Mouse (Mus musculus) heart, postnatal 0 days (tissue): Measurements from ENCODE around the gene Clcnka. TPM values are rescaled to one million over a fixed set of nuclear protein-coding genes. Genes with fewer than 3 reads are reported as not detected.

Experiments
- ATAC-seq: fragments of 200-750 bp; cut with Nextera tagmentation; 2 replicates; pipeline ENCODE4 v1.8.0; 2017; ENCODE audit warnings: low read depth, moderate number of reproducible peaks, moderate library complexity; ENCODE audit not compliant: insufficient read depth
- DNase-seq: peaks from one replicate; pipeline ENCODE4 v3.0.0-alpha.2; 2016; ENCODE audit warnings: low spot score
- H3K27ac ChIP-seq: fragments of 300-500 bp; sonication (generic); 2 replicates; pipeline ENCODE4 v1.5.1; 2014; ENCODE audit warnings: low read depth, mild to moderate bottlenecking
- H3K27me3 ChIP-seq: fragments of 300-500 bp; sonication (generic); 2 replicates; pipeline ENCODE4 v1.6.1; 2014; ENCODE audit warnings: low read length, mixed read lengths; ENCODE audit not compliant: control insufficient read depth, insufficient read depth
- H3K36me3 ChIP-seq: fragments of 300-500 bp; sonication (generic); replicated peaks from 2 replicates; pipeline ENCODE4 v1.6.1; 2014; ENCODE audit warnings: low read length, mixed read lengths; ENCODE audit not compliant: control insufficient read depth, insufficient read depth
- H3K4me1 ChIP-seq: fragments of 300-500 bp; sonication (generic); 2 replicates; pipeline ENCODE4 v1.6.1; 2014; ENCODE audit warnings: antibody characterized with exemption; ENCODE audit not compliant: control insufficient read depth, insufficient read depth
- H3K4me2 ChIP-seq: fragments of 300-500 bp; sonication (generic); 2 replicates; pipeline ENCODE4 v1.6.1; 2014; ENCODE audit warnings: low read depth, mild to moderate bottlenecking, low read length, moderate library complexity
- H3K4me3 ChIP-seq: fragments of 300-500 bp; sonication (generic); 2 replicates; pipeline ENCODE4 v1.5.1; 2014; ENCODE audit warnings: low read depth, low read length
- H3K9ac ChIP-seq: fragments of 300-500 bp; sonication (generic); replicated peaks from 2 replicates; pipeline ENCODE4 v1.6.1; 2014; ENCODE audit warnings: low read depth, low read length, mixed read lengths
- H3K9me3 ChIP-seq: fragments of 300-500 bp; sonication (generic); replicated peaks from 2 replicates; pipeline ENCODE4 v1.6.1; 2016; ENCODE audit warnings: low read length; ENCODE audit not compliant: control insufficient read depth
- CTCF ChIP-seq: IDR thresholded peaks from 2 replicates; pipeline ENCODE4 v1.5.1; 2016; ENCODE audit warnings: antibody characterized with exemption, control low read depth, low read depth
- EP300 ChIP-seq: IDR thresholded peaks from 2 replicates; pipeline ENCODE4 v1.6.1; 2016; ENCODE audit warnings: antibody characterized with exemption, low read depth
- WGBS: fragments of 180-500 bp; shearing (Covaris S2); extraction: QIAGEN DNeasy Blood & Tissue Kit; methylation state at CpG from one replicate; pipeline ENCODE4 v1.1.7; 2014; 5-methylcytosine and 5-hydroxymethylcytosine counted together
- polyA plus RNA-seq: library from polyadenylated mRNA; unstranded; fragments of >200 nt; fragmentation: Nextera tagmentation; extraction: Ambion mirVana; gene quantifications from 2 replicates; pipeline ENCODE4 v1.2.1, GENCODE M21; 2015
- total RNA-seq: library from RNA; depleted of rRNA; stranded (reverse); fragments of >200 nt; gene quantifications from 2 replicates; pipeline ENCODE4 v1.2.3, GENCODE M21; 2014; ENCODE audit warnings: low replicate concordance

Clcnka gene
- total and polyA plus RNA-seq, 2 experiments from 2014 or later = not detected

DNA sequence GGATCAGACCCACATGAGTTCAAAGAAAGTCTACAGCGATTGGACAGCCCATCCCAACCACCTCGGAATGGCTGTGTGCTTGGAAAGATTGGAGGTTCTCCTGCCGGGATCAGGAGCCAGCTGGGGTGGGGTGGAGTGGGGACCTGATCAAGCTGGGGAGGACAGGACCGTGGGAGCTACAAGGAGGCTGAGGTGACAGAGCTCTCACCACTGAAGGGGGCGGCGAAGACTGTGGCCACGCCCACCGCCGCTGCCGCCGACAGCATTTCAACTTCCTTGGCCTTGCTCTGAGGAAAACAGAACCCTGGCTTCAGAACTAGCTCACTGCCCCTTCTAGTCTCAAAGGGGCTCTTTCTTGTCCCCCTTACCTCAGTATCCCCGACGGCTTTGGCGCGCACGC is 3.8 kb downstream of the Clcnka start:
- Histone ChIP-seq H3K27ac (no peak overlapping the region), H3K36me3 (no peaks in the 10 kb centered on the region), H3K27me3 (peaks cover 4% of the 10 kb centered on the region; the same call in 1 of the 2 replicates), H3K4me2 (peak overlapping the region; percentile 24; the same call in 1 of the 2 replicates), H3K9ac (no peak overlapping the region), H3K9me3 (no peaks in the 10 kb centered on the region), H3K4me3 (no peak overlapping the region), H3K4me1 (no peaks in the 10 kb centered on the region; the same call in 1 of the 2 replicates)
- no peak for TF ChIP-seq EP300
- no peak for TF ChIP-seq CTCF
- no peak for DNase-seq
- no peak for ATAC-seq
- WGBS = 20% methylated on average over 16 of the region's 16 CpGs

DNA sequence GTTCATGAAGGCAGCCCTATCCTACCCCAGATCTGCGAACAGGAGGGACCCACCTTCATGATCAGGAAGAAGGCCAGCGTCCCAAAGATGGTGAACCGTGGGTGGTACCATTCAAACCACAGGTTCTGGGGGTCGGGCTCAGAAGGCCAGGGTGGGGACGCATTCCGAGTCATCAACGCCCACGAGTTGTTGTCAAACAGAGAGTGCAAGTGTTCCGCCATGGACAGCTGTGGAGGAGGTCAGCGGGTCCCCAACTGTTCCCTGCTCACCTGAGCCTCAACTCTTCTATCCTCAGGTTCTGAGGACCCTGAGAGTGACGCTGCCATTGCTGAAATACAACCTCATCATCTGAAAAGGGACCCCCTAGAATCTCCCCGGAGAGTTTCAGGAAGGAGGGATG is 7.2 kb downstream of the Clcnka start:
- ATAC-seq (no peak), DNase-seq (no peak)
- no peak for TF ChIP-seq CTCF
- TF ChIP-seq EP300 = no peak
- no peaks in the 10 kb centered on the region; the same call in 1 of the 2 replicates for H3K4me1 ChIP-seq
- H3K36me3 ChIP-seq = no peaks in the 10 kb centered on the region
- H3K27ac ChIP-seq = no peak overlapping the region
- H3K9me3 ChIP-seq = no peaks in the 10 kb centered on the region
- H3K4me2 ChIP-seq = no peak overlapping the region
- no peak overlapping the region for H3K4me3 ChIP-seq
- 76% methylated on average over 12 of the region's 12 CpGs for WGBS
- no peak overlapping the region for H3K9ac ChIP-seq
- 0 out of 2 replicates have a peak, but pooled peaks cover 4% of the 10 kb centered on the region for H3K27me3 ChIP-seq

DNA sequence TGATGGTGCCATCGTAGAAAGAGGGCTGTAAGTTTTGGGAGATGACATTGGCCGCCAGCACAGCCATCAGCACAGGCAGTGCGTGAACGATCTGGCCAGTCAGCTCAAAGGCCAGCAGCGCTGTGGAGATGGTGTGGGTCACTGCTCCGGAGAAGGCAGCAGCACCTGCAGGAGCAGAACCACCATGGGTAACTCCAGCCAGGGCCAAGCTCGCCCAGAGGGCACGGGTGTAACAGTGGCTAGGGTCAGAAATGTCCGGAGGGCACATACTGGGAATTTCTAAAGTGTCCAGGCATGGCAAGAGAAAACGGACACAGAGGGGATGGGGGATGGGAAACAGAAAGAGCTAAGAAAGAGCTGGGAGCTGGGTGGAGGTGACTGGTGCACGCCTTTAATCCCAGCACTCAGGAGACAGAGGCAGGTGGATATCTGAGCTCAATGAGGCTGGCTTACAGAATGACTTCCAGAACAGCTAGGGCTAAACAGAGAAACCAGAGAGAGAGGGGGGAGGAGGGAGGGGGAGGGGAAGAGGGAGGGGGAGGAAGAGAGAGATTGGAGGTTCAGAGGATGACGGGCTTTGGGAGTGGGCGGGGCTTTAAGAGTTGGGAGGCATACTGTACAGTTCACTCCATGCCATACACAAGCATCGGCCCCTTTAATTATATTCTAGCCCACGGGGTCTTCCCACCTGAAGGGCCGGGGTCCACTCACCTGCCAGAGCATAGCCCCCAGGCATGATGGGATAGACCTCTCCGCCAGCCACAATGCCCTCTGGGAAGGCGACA is 9.0 kb downstream of the Clcnka start:
- DNase-seq (no peak), ATAC-seq (no peak)
- Histone ChIP-seq H3K4me1 (no peaks in the 10 kb centered on the region), H3K36me3 (no peaks in the 10 kb centered on the region), H3K9me3 (no peaks in the 10 kb centered on the region), H3K27me3 (peaks cover 8% of the 10 kb centered on the region; the same call in 1 of the 2 replicates), H3K4me2 (no peak overlapping the region), H3K27ac (no peak overlapping the region), H3K4me3 (no peak overlapping the region), H3K9ac (no peak overlapping the region)
- no peak for TF ChIP-seq EP300
- no peak for TF ChIP-seq CTCF
- 71% methylated on average over 18 of the region's 18 CpGs for WGBS

DNA sequence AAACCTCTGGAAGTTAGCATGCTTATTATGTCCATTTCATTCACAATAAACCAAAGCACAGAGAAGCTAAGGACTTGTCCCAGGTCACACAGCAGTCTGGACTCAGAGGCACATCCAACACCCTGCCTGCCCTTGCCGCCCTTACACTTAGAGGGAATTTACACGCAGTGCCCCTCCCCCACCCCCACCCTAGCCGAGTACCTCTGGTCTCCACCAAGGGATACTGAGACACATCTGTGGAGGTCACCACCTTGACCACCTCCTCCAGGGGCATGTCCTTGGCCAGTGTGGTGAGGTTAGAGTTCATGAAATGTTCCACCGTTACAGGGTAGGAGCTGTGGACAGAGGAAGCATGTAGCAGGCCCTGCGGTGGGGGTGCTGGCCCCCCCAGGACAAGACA is 10.6 kb downstream of the Clcnka start:
- H3K27me3 ChIP-seq = peaks cover 24% of the 10 kb centered on the region
- no peak overlapping the region for H3K4me2 ChIP-seq
- no peaks in the 10 kb centered on the region for H3K9me3 ChIP-seq
- no peaks in the 10 kb centered on the region for H3K4me1 ChIP-seq
- 56% methylated on average over 5 of the region's 5 CpGs for WGBS
- no peak overlapping the region for H3K4me3 ChIP-seq
- H3K9ac ChIP-seq = no peak overlapping the region
- ATAC-seq = no peak
- no peak for DNase-seq
- no peak overlapping the region for H3K27ac ChIP-seq
- no peak for TF ChIP-seq CTCF
- TF ChIP-seq EP300 = no peak
- H3K36me3 ChIP-seq = no peaks in the 10 kb centered on the region

DNA sequence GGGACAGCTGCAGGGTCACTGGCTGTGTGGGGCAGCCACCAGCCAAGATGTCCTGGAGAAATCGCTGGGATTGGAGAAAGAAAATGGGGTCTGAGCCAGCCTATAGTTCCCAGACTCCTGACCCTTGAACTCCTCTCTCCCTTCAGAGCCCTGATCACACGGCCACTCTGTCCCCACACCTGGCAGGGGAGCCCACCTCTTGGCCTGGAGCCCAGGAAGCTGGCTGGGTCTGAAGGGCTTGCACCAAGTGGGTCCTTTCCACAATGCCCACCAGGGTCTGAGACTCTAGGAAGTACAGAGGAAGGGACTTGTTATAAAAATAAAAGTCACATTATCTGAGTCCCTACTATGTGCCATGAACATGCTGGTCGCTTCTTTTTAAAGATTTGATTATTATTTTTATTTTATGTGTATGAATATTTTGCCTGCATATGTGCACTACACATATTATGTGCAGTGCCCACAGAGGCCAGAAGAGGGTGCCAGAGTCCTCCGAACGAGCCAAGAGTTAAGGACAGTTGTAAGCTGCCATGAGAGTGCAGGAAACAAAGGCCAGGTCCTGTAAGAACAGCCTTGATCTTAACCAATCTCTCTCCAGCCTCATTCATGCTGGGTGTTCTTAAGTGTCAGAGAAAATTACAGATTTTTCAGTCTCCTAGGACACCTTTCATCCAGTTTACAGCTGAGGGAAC is 11.3 kb downstream of the Clcnka start:
- H3K4me1 ChIP-seq = peaks cover 4% of the 10 kb centered on the region; the same call in 1 of the 2 replicates
- no peak overlapping the region for H3K9ac ChIP-seq
- H3K27me3 ChIP-seq = peaks cover 28% of the 10 kb centered on the region
- H3K36me3 ChIP-seq = no peaks in the 10 kb centered on the region
- no peak overlapping the region for H3K4me3 ChIP-seq
- TF ChIP-seq CTCF (peak; percentile 84), EP300 (no peak)
- no peaks in the 10 kb centered on the region for H3K9me3 ChIP-seq
- H3K4me2 ChIP-seq = no peak overlapping the region
- 18% methylated on average over 5 of the region's 5 CpGs for WGBS
- no peak overlapping the region for H3K27ac ChIP-seq
- peak; percentile 74 for DNase-seq
- ATAC-seq = no peak
